In genomic region chr8:120114315-120114841, GRCm38 (mm10) we compare ENCODE assay signal across 8 mouse cellular contexts. TPM values are rescaled to one million over a fixed set of nuclear protein-coding genes. Genes with fewer than 3 reads are reported as not detected.
DNase-seq lines count a peak whose midpoint lies in the region; ATAC-seq lines count a peak whose summit lies in the region.

No protein-coding gene starts in this region.

- peak overlapping the region; percentile 96 for H3K4me2 ChIP-seq in embryonic facial prominence, embryonic 13.5 days
- peak overlapping the region; percentile 70 for H3K4me2 ChIP-seq in midbrain, embryonic 13.5 days (replicated peaks)

- DNase-seq in cerebellum, adult 9-11 months = no peak
- DNase-seq in right cerebral cortex, adult 18-20 months = peak; percentile 55
- DNase-seq in right cerebral cortex, postnatal 14 days = no peak
- DNase-seq in kidney, adult 18-20 months = peak; percentile 37

- H3K9me3 ChIP-seq in embryonic facial prominence, embryonic 13.5 days = no peaks in the 10 kb centered on the region
- H3K9me3 ChIP-seq in midbrain, embryonic 13.5 days = no peaks in the 10 kb centered on the region

- H3K27ac ChIP-seq in embryonic facial prominence, embryonic 13.5 days = no peak overlapping the region
- peak overlapping the region; percentile 84 for H3K27ac ChIP-seq in midbrain, embryonic 13.5 days

- H3K4me1 ChIP-seq in embryonic facial prominence, embryonic 13.5 days = peaks cover 16% of the 10 kb centered on the region
- peaks cover 19% of the 10 kb centered on the region for H3K4me1 ChIP-seq in midbrain, embryonic 13.5 days (replicated peaks)

- WGBS in embryonic facial prominence, embryonic 13.5 days = 2% methylated on average over 46 of the region's 46 CpGs
- WGBS in midbrain, embryonic 13.5 days = 0% methylated on average over 43 of the region's 46 CpGs

- peak overlapping the region; percentile 77 for H3K9ac ChIP-seq in embryonic facial prominence, embryonic 13.5 days
- peak overlapping the region; percentile 83 for H3K9ac ChIP-seq in midbrain, embryonic 13.5 days (replicated peaks)

- H3K36me3 ChIP-seq in embryonic facial prominence, embryonic 13.5 days = no peaks in the 10 kb centered on the region
- no peaks in the 10 kb centered on the region for H3K36me3 ChIP-seq in midbrain, embryonic 13.5 days

- H3K27me3 ChIP-seq in embryonic facial prominence, embryonic 13.5 days = peaks cover 52% of the 10 kb centered on the region
- peaks cover 31% of the 10 kb centered on the region for H3K27me3 ChIP-seq in midbrain, embryonic 13.5 days

- ATAC-seq in cerebellum, adult (ENCODE audit: insufficient number of reproducible peaks, low FRiP score, low TSS enrichment) = peak; percentile 57
- ATAC-seq in embryonic facial prominence, embryonic 13.5 days (ENCODE audit: insufficient number of reproducible peaks, insufficient read depth, low FRiP score, low TSS enrichment, low read depth) = no peak; the same call in 1 of the 2 replicates
- no peak; the same call in 1 of the 2 replicates for ATAC-seq in midbrain, embryonic 13.5 days
- no peak for ATAC-seq in megakaryocyte progenitor cell, adult 5-6 weeks (replicated peaks; ENCODE audit: poor library complexity)

- H3K4me3 ChIP-seq in embryonic facial prominence, embryonic 13.5 days = peak overlapping the region; percentile 71
- peak overlapping the region; percentile 71 for H3K4me3 ChIP-seq in midbrain, embryonic 13.5 days (replicated peaks)

RNA-seq across cellular contexts. Expression of gene 6430548M08Rik, which starts 0.4 kb away (rescaled TPM):
- polyA plus RNA-seq in embryonic facial prominence, embryonic 13.5 days (2015; fragmentation: Nextera tagmentation; extraction: Ambion mirVana) = 3.7 and 3.8 TPM in 2 replicates
- 23.1 and 23.3 TPM in 2 replicates for polyA plus RNA-seq in midbrain, embryonic 13.5 days (2015; fragmentation: Nextera tagmentation; extraction: Ambion mirVana)
- 1.8 and 3.5 TPM in 2 replicates for total RNA-seq in megakaryocyte progenitor cell, adult 5-6 weeks (2015)
- total RNA-seq in megakaryocyte progenitor cell, adult 5-6 weeks (2017) = 4.5 and 4.6 TPM in 2 replicates

RNA-seq across cellular contexts. Expression of gene Zdhhc7, which starts 13.1 kb away (rescaled TPM):
- polyA plus RNA-seq in embryonic facial prominence, embryonic 13.5 days (2015; fragmentation: Nextera tagmentation; extraction: Ambion mirVana) = 31.2 and 36.0 TPM in 2 replicates
- polyA plus RNA-seq in midbrain, embryonic 13.5 days (2015; fragmentation: Nextera tagmentation; extraction: Ambion mirVana) = 28.3 and 30.2 TPM in 2 replicates
- 10.5 and 11.1 TPM in 2 replicates for total RNA-seq in megakaryocyte progenitor cell, adult 5-6 weeks (2015)
- 19.4 and 24.7 TPM in 2 replicates for total RNA-seq in megakaryocyte progenitor cell, adult 5-6 weeks (2017)

Comparison
In these comparisons a context has a peak if more than half of its experiments do, and no peak if none do; other contexts are left out.
1. DNase-seq: peak in right cerebral cortex, adult 18-20 months (single experiment) and kidney, adult 18-20 months (single experiment); none in cerebellum, adult 9-11 months (single experiment) and right cerebral cortex, postnatal 14 days (single experiment).